Mouse (Mus musculus) embryonic facial prominence, embryonic 14.5 days (tissue): ENCODE measurements around the gene Ifng. TPM values are rescaled to one million over a fixed set of nuclear protein-coding genes. Genes with fewer than 3 reads are reported as not detected.
A peak's percentile ranks its signal among the peaks of the same experiment; 100 is the strongest.

ENCODE experiments used
- ATAC-seq: fragments of 200-750 bp; cut with Nextera tagmentation; 2 replicates; pipeline ENCODE4 v1.8.0; 2017; ENCODE audit warnings: low read depth, moderate number of reproducible peaks, moderate TSS enrichment
- DNase-seq: peaks from one replicate; pipeline ENCODE4 v3.0.0-alpha.2; 2015; ENCODE audit warnings: low spot score
- H3K27ac ChIP-seq: fragments of 300-500 bp; sonication (generic); replicated peaks from 2 replicates; pipeline ENCODE4 v1.5.1; 2014; ENCODE audit warnings: low read depth, mild to moderate bottlenecking, low read length, moderate library complexity
- H3K27me3 ChIP-seq: fragments of 300-500 bp; sonication (generic); replicated peaks from 2 replicates; pipeline ENCODE4 v1.6.1; 2014; ENCODE audit warnings: low read length; ENCODE audit not compliant: control insufficient read depth, insufficient read depth
- H3K36me3 ChIP-seq: fragments of 300-500 bp; sonication (generic); 2 replicates; pipeline ENCODE4 v1.6.1; 2014; ENCODE audit warnings: low read length, mixed read lengths; ENCODE audit not compliant: control insufficient read depth, insufficient read depth
- H3K4me1 ChIP-seq: fragments of 300-500 bp; sonication (generic); 2 replicates; pipeline ENCODE4 v1.6.1; 2014; ENCODE audit warnings: antibody characterized with exemption, low read length; ENCODE audit not compliant: control insufficient read depth, insufficient read depth
- H3K4me2 ChIP-seq: fragments of 300-500 bp; sonication (generic); 2 replicates; pipeline ENCODE4 v1.6.1; 2014; ENCODE audit warnings: low read depth, mild to moderate bottlenecking, low read length, moderate library complexity, mixed read lengths
- H3K4me3 ChIP-seq: fragments of 300-500 bp; sonication (generic); 2 replicates; pipeline ENCODE4 v1.5.1; 2014; ENCODE audit warnings: low read depth, mild to moderate bottlenecking, low read length
- H3K9ac ChIP-seq: fragments of 300-500 bp; sonication (generic); 2 replicates; pipeline ENCODE4 v1.6.1; 2014; ENCODE audit warnings: low read depth, mild to moderate bottlenecking, low read length, moderate library complexity, mixed read lengths
- H3K9me3 ChIP-seq: fragments of 300-500 bp; sonication (generic); 2 replicates; pipeline ENCODE4 v1.6.1; 2016; ENCODE audit warnings: low read length; ENCODE audit not compliant: control insufficient read depth
- WGBS: fragments of 180-500 bp; shearing (Covaris S2); extraction: QIAGEN DNeasy Blood & Tissue Kit; methylation state at CpG from one replicate; pipeline ENCODE4 v1.1.7; 2014; 5-methylcytosine and 5-hydroxymethylcytosine counted together
- polyA plus RNA-seq: library from polyadenylated mRNA; unstranded; fragments of >200 nt; fragmentation: Nextera tagmentation; extraction: Ambion mirVana; gene quantifications from 2 replicates; pipeline ENCODE4 v1.2.1, GENCODE M21; 2014

Ifng gene
- polyA plus RNA-seq, 1 experiment from 2014 or later = not detected

- H3K4me1 ChIP-seq = no peaks in the 10 kb centered on the region
- no peak for DNase-seq
- 83% methylated on average over 6 of the region's 6 CpGs for WGBS
- H3K9me3 ChIP-seq = no peaks in the 10 kb centered on the region
- ATAC-seq = no peak
- no peak overlapping the region for H3K27ac ChIP-seq
- H3K9ac ChIP-seq = no peak overlapping the region
- no peak overlapping the region for H3K4me3 ChIP-seq
- H3K27me3 ChIP-seq = no peaks in the 10 kb centered on the region
- H3K4me2 ChIP-seq = no peak overlapping the region
- no peaks in the 10 kb centered on the region for H3K36me3 ChIP-seq
Measured at GRCm38 (mm10) chr10:118442999-118443398, 2.2 kb downstream of the Ifng start.

GRCm38 (mm10) chr10:118445021-118445420, 4.2 kb downstream of the Ifng start:
- WGBS = 88% methylated on average over 6 of the region's 6 CpGs
- no peaks in the 10 kb centered on the region for H3K4me1 ChIP-seq
- H3K36me3 ChIP-seq = no peaks in the 10 kb centered on the region
- no peak for DNase-seq
- no peaks in the 10 kb centered on the region for H3K9me3 ChIP-seq
- H3K27ac ChIP-seq = no peak overlapping the region
- no peak overlapping the region for H3K4me3 ChIP-seq
- H3K27me3 ChIP-seq = no peaks in the 10 kb centered on the region
- H3K4me2 ChIP-seq = no peak overlapping the region
- H3K9ac ChIP-seq = no peak overlapping the region
- no peak for ATAC-seq

GRCm38 (mm10) chr10:118445502-118445901, 4.7 kb downstream of the Ifng start:
- no peaks in the 10 kb centered on the region for H3K9me3 ChIP-seq
- no peak overlapping the region for H3K27ac ChIP-seq
- 80% methylated on average over 8 of the region's 8 CpGs for WGBS
- H3K27me3 ChIP-seq = no peaks in the 10 kb centered on the region
- DNase-seq (no peak), ATAC-seq (no peak)
- no peak overlapping the region for H3K4me3 ChIP-seq
- no peak overlapping the region for H3K9ac ChIP-seq
- H3K4me1 ChIP-seq = no peaks in the 10 kb centered on the region
- no peaks in the 10 kb centered on the region for H3K36me3 ChIP-seq
- H3K4me2 ChIP-seq = no peak overlapping the region

- 74% methylated on average over 14 of the region's 14 CpGs for WGBS
Measured at GRCm38 (mm10) chr10:118445978-118446377, 5.1 kb downstream of the Ifng start.

GRCm38 (mm10) chr10:118451747-118452146, 10.9 kb downstream of the Ifng start:
- no peaks in the 10 kb centered on the region for H3K4me1 ChIP-seq
- H3K4me3 ChIP-seq = no peak overlapping the region
- no peak overlapping the region for H3K27ac ChIP-seq
- ATAC-seq (no peak), DNase-seq (peak; percentile 55)
- no peaks in the 10 kb centered on the region for H3K9me3 ChIP-seq
- no peak overlapping the region for H3K4me2 ChIP-seq
- H3K36me3 ChIP-seq = no peaks in the 10 kb centered on the region
- H3K9ac ChIP-seq = no peak overlapping the region
- no peaks in the 10 kb centered on the region for H3K27me3 ChIP-seq
- WGBS = 43% methylated on average over 2 of the region's 2 CpGs

More at GRCm38 (mm10) chr10:118445978-118446377, 5.1 kb downstream of the Ifng start:
- Histone ChIP-seq H3K36me3 (no peaks in the 10 kb centered on the region), H3K27ac (no peak overlapping the region), H3K4me1 (no peaks in the 10 kb centered on the region), H3K9me3 (no peaks in the 10 kb centered on the region), H3K4me3 (no peak overlapping the region), H3K4me2 (no peak overlapping the region), H3K9ac (no peak overlapping the region), H3K27me3 (no peaks in the 10 kb centered on the region)
- ATAC-seq (no peak), DNase-seq (peak; percentile 6)

GRCm38 (mm10) chr10:118458729-118459128, 17.9 kb downstream of the Ifng start:
- ATAC-seq = no peak
- 91% methylated on average over 4 of the region's 4 CpGs for WGBS

GRCm38 (mm10) chr10:118461126-118461767, 20.4 kb downstream of the Ifng start:
- H3K9me3 ChIP-seq = peaks cover 12% of the 10 kb centered on the region; the same call in 1 of the 2 replicates
- WGBS = 62% methylated on average over 6 of the region's 6 CpGs
- H3K4me3 ChIP-seq = no peak overlapping the region
- DNase-seq (no peak), ATAC-seq (no peak)
- no peak overlapping the region for H3K9ac ChIP-seq
- H3K36me3 ChIP-seq = no peaks in the 10 kb centered on the region
- no peak overlapping the region for H3K27ac ChIP-seq
- no peaks in the 10 kb centered on the region for H3K4me1 ChIP-seq
- H3K27me3 ChIP-seq = no peaks in the 10 kb centered on the region
- H3K4me2 ChIP-seq = no peak overlapping the region

More at GRCm38 (mm10) chr10:118458729-118459128, 17.9 kb downstream of the Ifng start:
- Histone ChIP-seq H3K27me3 (no peaks in the 10 kb centered on the region), H3K4me3 (no peak overlapping the region), H3K27ac (no peak overlapping the region), H3K4me1 (no peaks in the 10 kb centered on the region), H3K36me3 (no peaks in the 10 kb centered on the region), H3K4me2 (no peak overlapping the region), H3K9ac (no peak overlapping the region), H3K9me3 (no peaks in the 10 kb centered on the region)
- no peak for DNase-seq

- no peak for ATAC-seq
- no peaks in the 10 kb centered on the region for H3K36me3 ChIP-seq
- H3K4me2 ChIP-seq = no peak overlapping the region
- peak; percentile 14 for DNase-seq
- WGBS = 53% methylated on average over 6 of the region's 6 CpGs
- no peaks in the 10 kb centered on the region for H3K27me3 ChIP-seq
- H3K27ac ChIP-seq = no peak overlapping the region
- peaks cover 12% of the 10 kb centered on the region; the same call in 1 of the 2 replicates for H3K9me3 ChIP-seq
- no peak overlapping the region for H3K9ac ChIP-seq
- H3K4me1 ChIP-seq = no peaks in the 10 kb centered on the region
- no peak overlapping the region for H3K4me3 ChIP-seq
Measured at GRCm38 (mm10) chr10:118466481-118466880, 25.6 kb downstream of the Ifng start.

- no peak overlapping the region for H3K9ac ChIP-seq
- WGBS = 86% methylated on average over 3 of the region's 3 CpGs
- no peaks in the 10 kb centered on the region for H3K4me1 ChIP-seq
- no peak for DNase-seq
- no peak overlapping the region for H3K27ac ChIP-seq
- no peaks in the 10 kb centered on the region for H3K36me3 ChIP-seq
- H3K27me3 ChIP-seq = no peaks in the 10 kb centered on the region
- no peak overlapping the region for H3K4me2 ChIP-seq
- H3K9me3 ChIP-seq = 0 out of 2 replicates have a peak, but pooled peaks cover 9% of the 10 kb centered on the region
- ATAC-seq = no peak
- H3K4me3 ChIP-seq = no peak overlapping the region
Measured at GRCm38 (mm10) chr10:118469047-118469446, 28.2 kb downstream of the Ifng start.
